Mouse (Mus musculus) erythroblast, embryonic 14.5 days (primary cell): ENCODE data around the gene Rpap2.

Source experiments
- GATA1 ChIP-seq: IDR thresholded peaks from 2 replicates; pipeline ENCODE4 v1.6.1; 2012; ENCODE audit warnings: low read length, inconsistent platforms, mixed read lengths
- TAL1 ChIP-seq: IDR thresholded peaks from 3 replicates; pipeline ENCODE4 v1.6.1; 2012; ENCODE audit warnings: low read length, inconsistent platforms, mixed read lengths

GRCm38 (mm10) chr5:107547955-107548354, 49.2 kb upstream of the Rpap2 start:
- TF ChIP-seq GATA1, result peak; percentile 77
- peak; percentile 88 for TF ChIP-seq TAL1
